Mouse (Mus musculus): ENCODE data around the gene 2410015M20Rik.

2410015M20Rik gene

GRCm38 (mm10) chr17:56572939-56573338, 36.6 kb downstream of the 2410015M20Rik start:
- DNase-seq (ENCODE audit: extremely low spot score, low read depth, low spot score) = no peak

- no peak for DNase-seq (ENCODE audit: extremely low spot score, low read depth, low spot score)
Measured at GRCm38 (mm10) chr17:56572154-56572553, 37.4 kb downstream of the 2410015M20Rik start.

GRCm38 (mm10) chr17:56570287-56570686, 39.3 kb downstream of the 2410015M20Rik start:
- no peak for DNase-seq (ENCODE audit: extremely low spot score, low read depth, low spot score)

- no peak for DNase-seq (ENCODE audit: extremely low spot score, low read depth, low spot score)
Measured at GRCm38 (mm10) chr17:56567370-56567769, 42.2 kb downstream of the 2410015M20Rik start.

- no peak for DNase-seq (ENCODE audit: extremely low spot score, low read depth, low spot score)
Measured at GRCm38 (mm10) chr17:56566918-56567317, 42.7 kb downstream of the 2410015M20Rik start.

- DNase-seq (ENCODE audit: extremely low spot score, low read depth, low spot score) = no peak
Measured at GRCm38 (mm10) chr17:56566293-56566692, 43.3 kb downstream of the 2410015M20Rik start.

- DNase-seq (ENCODE audit: extremely low spot score, low read depth, low spot score) = no peak
Measured at GRCm38 (mm10) chr17:56561866-56562265, 47.7 kb downstream of the 2410015M20Rik start.

- DNase-seq (ENCODE audit: extremely low spot score, low read depth, low spot score) = no peak
Measured at GRCm38 (mm10) chr17:56560131-56560530, 49.4 kb downstream of the 2410015M20Rik start.

- DNase-seq (ENCODE audit: extremely low spot score, low read depth, low spot score) = no peak
Measured at GRCm38 (mm10) chr17:56559386-56559785, 50.2 kb downstream of the 2410015M20Rik start.

- peak; percentile 41 for DNase-seq (ENCODE audit: extremely low spot score, low read depth, low spot score)
Measured at GRCm38 (mm10) chr17:56558448-56558847, 51.1 kb downstream of the 2410015M20Rik start.
